Mouse (Mus musculus): ENCODE data around the gene Alox5ap.

The Alox5ap gene

GRCm38 (mm10) chr5:149314514-149315081, 50.0 kb downstream of the Alox5ap start:
- DNase-seq (ENCODE audit: low spot score in 2 of 2), result no peak

GRCm38 (mm10) chr5:149316926-149317325, 52.4 kb downstream of the Alox5ap start:
- peak in 1 of 2 experiments; percentile 63 for DNase-seq (ENCODE audit: low spot score in 2 of 2)

- no peak for DNase-seq (ENCODE audit: low spot score in 2 of 2)
Observed at GRCm38 (mm10) chr5:149319874-149320323, 55.3 kb downstream of the Alox5ap start.

- peak; percentile 85 to 90 for DNase-seq (ENCODE audit: low spot score in 2 of 2)
Observed at GRCm38 (mm10) chr5:149320534-149321482, 56.2 kb downstream of the Alox5ap start.

GRCm38 (mm10) chr5:149321909-149322841, 57.6 kb downstream of the Alox5ap start:
- no peak for DNase-seq (ENCODE audit: low spot score in 2 of 2)

- DNase-seq (ENCODE audit: low spot score in 2 of 2), result peak in 1 of 2 experiments; percentile 57
Observed at GRCm38 (mm10) chr5:149322938-149323553, 58.5 kb downstream of the Alox5ap start.

GRCm38 (mm10) chr5:149324739-149325138, 60.2 kb downstream of the Alox5ap start:
- no peak for DNase-seq (ENCODE audit: low spot score in 2 of 2)

- DNase-seq (ENCODE audit: low spot score in 2 of 2), result peak in 1 of 2 experiments; percentile 43
Observed at GRCm38 (mm10) chr5:149329098-149329887, 64.7 kb downstream of the Alox5ap start.

GRCm38 (mm10) chr5:149330601-149331000, 66.0 kb downstream of the Alox5ap start:
- no peak for DNase-seq (ENCODE audit: low spot score in 2 of 2)

GRCm38 (mm10) chr5:149331407-149332143, 67.0 kb downstream of the Alox5ap start:
- DNase-seq (ENCODE audit: low spot score in 2 of 2), result no peak

- DNase-seq (ENCODE audit: low spot score in 2 of 2), result no peak
Observed at GRCm38 (mm10) chr5:149332787-149333186, 68.2 kb downstream of the Alox5ap start.

- peak in 1 of 2 experiments; percentile 74 for DNase-seq (ENCODE audit: low spot score in 2 of 2)
Observed at GRCm38 (mm10) chr5:149333941-149334698, 69.6 kb downstream of the Alox5ap start.

- DNase-seq (ENCODE audit: low spot score in 2 of 2), result peak in 1 of 2 experiments; percentile 64
Observed at GRCm38 (mm10) chr5:149335009-149335408, 70.4 kb downstream of the Alox5ap start.

- peak; percentile 73 to 82 for DNase-seq (ENCODE audit: low spot score in 2 of 2)
Observed at GRCm38 (mm10) chr5:149335563-149336238, 71.1 kb downstream of the Alox5ap start.

GRCm38 (mm10) chr5:149337148-149337547, 72.6 kb downstream of the Alox5ap start:
- no peak for DNase-seq (ENCODE audit: low spot score in 2 of 2)

Measured in right cerebral cortex, postnatal 10 days (tissue).